Mouse (Mus musculus) layer of hippocampus, adult 9-11 months (tissue): ENCODE data around the gene Spi1.
A peak's percentile ranks its signal among the peaks of the same experiment; 100 is the strongest.
"Not testable (repeated sequence)": the region's sequence is repeated elsewhere in the genome, so short reads cannot be mapped to it uniquely, and the experiment has no call there.

Source experiments
- DNase-seq: peaks from one replicate; pipeline ENCODE4 v3.0.0; 2022

Spi1 gene

GRCm38 (mm10) chr2:91081775-91082695, at the start of gene Spi1:
Spi1 (plus strand) TSS chr2:91082390.
- no peak for DNase-seq

GRCm38 (mm10) chr2:91033000-91033399, 49.2 kb upstream of the Spi1 start:
- no peak for DNase-seq

- no peak for DNase-seq
Observed at GRCm38 (mm10) chr2:91035385-91035784, 46.8 kb upstream of the Spi1 start, which contains the start of gene Rapsn. Rapsn (plus strand) TSS chr2:91035620.

- no peak for DNase-seq
Observed at GRCm38 (mm10) chr2:91041786-91042185, 40.4 kb upstream of the Spi1 start.

- DNase-seq: no peak
Observed at GRCm38 (mm10) chr2:91042651-91043398, 39.4 kb upstream of the Spi1 start.

- no peak for DNase-seq
Observed at GRCm38 (mm10) chr2:91044727-91045126, 37.5 kb upstream of the Spi1 start.

GRCm38 (mm10) chr2:91045805-91046204, 36.4 kb upstream of the Spi1 start:
- not testable (repeated sequence) for DNase-seq

GRCm38 (mm10) chr2:91047359-91047758, 34.8 kb upstream of the Spi1 start:
- no peak for DNase-seq

- DNase-seq: no peak
Observed at GRCm38 (mm10) chr2:91051917-91052316, 30.3 kb upstream of the Spi1 start.

- DNase-seq: no peak
Observed at GRCm38 (mm10) chr2:91052752-91053151, 29.4 kb upstream of the Spi1 start.

- DNase-seq: no peak
Observed at GRCm38 (mm10) chr2:91053181-91053933, 28.8 kb upstream of the Spi1 start.

- peak; percentile 96 for DNase-seq
Observed at GRCm38 (mm10) chr2:91053934-91054382, 28.2 kb upstream of the Spi1 start, which contains the start of gene Psmc3. Psmc3 (plus strand) TSS chr2:91054009.

- DNase-seq: no peak
Observed at GRCm38 (mm10) chr2:91058435-91058834, 23.8 kb upstream of the Spi1 start.

- DNase-seq: no peak
Observed at GRCm38 (mm10) chr2:91059376-91059775, 22.8 kb upstream of the Spi1 start.

GRCm38 (mm10) chr2:91060544-91061355, 21.4 kb upstream of the Spi1 start:
- DNase-seq: peak; percentile 86

GRCm38 (mm10) chr2:91061849-91062481, 20.2 kb upstream of the Spi1 start:
- no peak for DNase-seq

- DNase-seq: no peak
Observed at GRCm38 (mm10) chr2:91062779-91063606, 19.2 kb upstream of the Spi1 start.

- no peak for DNase-seq
Observed at GRCm38 (mm10) chr2:91064211-91064610, 18.0 kb upstream of the Spi1 start.

GRCm38 (mm10) chr2:91065544-91065943, 16.6 kb upstream of the Spi1 start:
- DNase-seq: peak; percentile 55

- DNase-seq: no peak
Observed at GRCm38 (mm10) chr2:91066455-91066854, 15.7 kb upstream of the Spi1 start.
